In the genomic region with DNA sequence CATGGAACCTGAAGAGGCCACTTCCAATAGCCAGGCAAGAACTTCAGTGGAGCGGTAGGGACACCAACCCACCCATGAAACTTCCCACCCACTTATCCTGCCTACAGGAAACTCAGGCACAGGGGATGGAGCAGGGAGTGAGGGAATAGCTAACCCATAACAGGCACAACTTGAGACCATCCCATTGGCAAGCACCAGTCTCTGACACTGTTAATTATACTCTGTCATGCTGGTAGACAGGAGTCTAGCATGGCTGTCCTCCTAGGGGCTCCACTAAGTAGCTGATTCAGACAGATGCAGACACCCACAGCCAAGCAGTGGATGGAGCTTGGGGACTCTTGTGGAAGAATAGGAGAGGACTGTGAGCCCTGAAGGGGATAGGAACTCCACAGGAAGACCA, we compare ENCODE assay signal across 19 mouse cellular contexts.
"Had no signal": no experiment of that assay in that cellular context is flagged by ENCODE, and none has a peak within 500 bp of the region (broad histone marks: within the 10 kb centered on the region; RNA-seq: fewer than 3 reads in every experiment).

No protein-coding gene starts in this region.

- H3K4me2 ChIP-seq: liver, embryonic 12.5 days; lung, embryonic 14.5 days; midbrain, embryonic 12.5 days; neural tube, embryonic 12.5 days; neural tube, embryonic 15.5 days had no signal

- H3K9ac ChIP-seq: liver, embryonic 12.5 days; liver, embryonic 14.5 days; lung, embryonic 14.5 days; midbrain, embryonic 12.5 days; neural tube, embryonic 12.5 days; neural tube, embryonic 15.5 days had no signal

- H3K9me3 ChIP-seq: liver, embryonic 12.5 days; midbrain, embryonic 12.5 days; neural tube, embryonic 12.5 days; neural tube, embryonic 15.5 days had no signal

- H3K4me1 ChIP-seq: liver, embryonic 12.5 days; midbrain, embryonic 12.5 days; neural tube, embryonic 12.5 days; neural tube, embryonic 15.5 days had no signal

- DNase-seq: lung, adult 18-20 months; lung, embryonic 14.5 days; lung, postnatal 10 days; lung, postnatal 4 days; midbrain, embryonic 14.5 days; retina, postnatal 1 day; right cerebral cortex, adult 18-20 months; right cerebral cortex, postnatal 25 days; right cerebral cortex, postnatal 4 days; spleen, adult 18-20 months; thymus, adult 18-20 months; thymus, postnatal 14 days; thymus, postnatal 36 days had no signal

- H3K36me3 ChIP-seq: liver, embryonic 12.5 days; midbrain, embryonic 12.5 days; neural tube, embryonic 12.5 days had no signal

- H3K4me3 ChIP-seq: liver, embryonic 12.5 days; midbrain, embryonic 12.5 days; myocyte; neural tube, embryonic 12.5 days; neural tube, embryonic 15.5 days had no signal

- H3K27ac ChIP-seq: liver, embryonic 12.5 days; liver, embryonic 14.5 days; midbrain, embryonic 12.5 days; neural tube, embryonic 12.5 days; neural tube, embryonic 15.5 days had no signal

- ATAC-seq: liver, embryonic 12.5 days had no signal

- H3K27me3 ChIP-seq: liver, embryonic 12.5 days; midbrain, embryonic 12.5 days; neural tube, embryonic 12.5 days; neural tube, embryonic 15.5 days had no signal
